Mouse (Mus musculus) embryonic facial prominence, embryonic 13.5 days (tissue): ENCODE data around the gene Fam234b. TPM values are rescaled to one million over a fixed set of nuclear protein-coding genes. Genes with fewer than 3 reads are reported as not detected.

ENCODE experiments used
- ATAC-seq: fragments of 200-750 bp; cut with Nextera tagmentation; 2 replicates; pipeline ENCODE4 v1.8.0; 2017; ENCODE audit warnings: low read depth; ENCODE audit not compliant: insufficient number of reproducible peaks, insufficient read depth, low FRiP score, low TSS enrichment
- H3K27ac ChIP-seq: fragments of 300-500 bp; sonication (generic); 2 replicates; pipeline ENCODE4 v1.5.1; 2015; ENCODE audit warnings: moderate library complexity, mild to moderate bottlenecking, inconsistent platforms
- H3K27me3 ChIP-seq: fragments of 300-500 bp; sonication (generic); 2 replicates; pipeline ENCODE4 v1.6.1; 2015; ENCODE audit warnings: mild to moderate bottlenecking, inconsistent platforms
- H3K36me3 ChIP-seq: fragments of 300-500 bp; sonication (generic); 2 replicates; pipeline ENCODE4 v1.6.1; 2015; ENCODE audit warnings: mild to moderate bottlenecking, inconsistent platforms
- H3K4me1 ChIP-seq: fragments of 300-500 bp; sonication (generic); 2 replicates; pipeline ENCODE4 v1.6.1; 2015; ENCODE audit warnings: inconsistent platforms
- H3K4me2 ChIP-seq: fragments of 300-500 bp; sonication (generic); 2 replicates; pipeline ENCODE4 v1.6.1; 2015; ENCODE audit warnings: moderate library complexity, mild to moderate bottlenecking, inconsistent platforms
- H3K4me3 ChIP-seq: fragments of 300-500 bp; sonication (generic); 2 replicates; pipeline ENCODE4 v1.5.1; 2015; ENCODE audit warnings: mild to moderate bottlenecking, inconsistent platforms
- H3K9ac ChIP-seq: fragments of 300-500 bp; sonication (generic); 2 replicates; pipeline ENCODE4 v1.6.1; 2015; ENCODE audit warnings: mild to moderate bottlenecking, inconsistent platforms
- H3K9me3 ChIP-seq: fragments of 300-500 bp; sonication (generic); 2 replicates; pipeline ENCODE4 v1.6.1; 2016; ENCODE audit warnings: inconsistent platforms
- WGBS: fragments of 180-500 bp; shearing (Covaris S2); methylation state at CpG from one replicate; pipeline ENCODE4 v1.1.7; 2015; ENCODE audit warnings: mixed read lengths; 5-methylcytosine and 5-hydroxymethylcytosine counted together
- polyA plus RNA-seq: library from polyadenylated mRNA; unstranded; fragments of >200 nt; fragmentation: Nextera tagmentation; extraction: Ambion mirVana; gene quantifications from 2 replicates; pipeline ENCODE4 v1.2.1, GENCODE M21; 2015

Fam234b gene
- polyA plus RNA-seq, 1 experiment from 2014 or later, result 23.4 TPM

- 82% methylated on average over 16 of the region's 16 CpGs for WGBS
- Histone ChIP-seq H3K27me3 (no peaks in the 10 kb centered on the region), H3K4me3 (no peak overlapping the region), H3K4me1 (peaks cover 14% of the 10 kb centered on the region), H3K4me2 (no peak overlapping the region), H3K36me3 (no peaks in the 10 kb centered on the region), H3K27ac (no peak overlapping the region), H3K9ac (no peak overlapping the region), H3K9me3 (no peaks in the 10 kb centered on the region)
- no peak for ATAC-seq
These were observed 2.6 kb downstream of the Fam234b start for GRCm38 (mm10) chr6:135200122-135200957.

DNA sequence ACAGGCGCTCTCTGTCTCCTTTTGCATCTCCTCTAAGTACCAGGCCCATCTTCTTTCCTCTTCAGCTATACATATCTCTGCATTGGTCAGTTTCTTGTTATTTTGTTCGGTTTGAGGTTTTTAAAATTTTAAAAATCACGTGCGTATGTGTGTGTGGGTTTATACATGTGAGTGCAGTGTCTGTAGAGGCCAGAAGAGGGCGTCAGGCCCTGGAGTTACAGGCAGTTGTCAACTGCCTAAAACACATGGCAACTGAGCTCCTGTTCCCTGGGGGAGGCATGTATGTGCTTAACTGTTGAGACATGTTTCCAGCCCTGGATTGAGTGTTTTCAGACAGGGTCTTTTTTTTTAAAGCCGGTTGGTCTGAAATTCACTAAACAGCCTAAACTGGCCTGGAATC lies 4.9 kb downstream of the Fam234b start:
- no peaks in the 10 kb centered on the region for H3K36me3 ChIP-seq
- 86% methylated on average over 6 of the region's 6 CpGs for WGBS
- no peaks in the 10 kb centered on the region for H3K27me3 ChIP-seq

DNA sequence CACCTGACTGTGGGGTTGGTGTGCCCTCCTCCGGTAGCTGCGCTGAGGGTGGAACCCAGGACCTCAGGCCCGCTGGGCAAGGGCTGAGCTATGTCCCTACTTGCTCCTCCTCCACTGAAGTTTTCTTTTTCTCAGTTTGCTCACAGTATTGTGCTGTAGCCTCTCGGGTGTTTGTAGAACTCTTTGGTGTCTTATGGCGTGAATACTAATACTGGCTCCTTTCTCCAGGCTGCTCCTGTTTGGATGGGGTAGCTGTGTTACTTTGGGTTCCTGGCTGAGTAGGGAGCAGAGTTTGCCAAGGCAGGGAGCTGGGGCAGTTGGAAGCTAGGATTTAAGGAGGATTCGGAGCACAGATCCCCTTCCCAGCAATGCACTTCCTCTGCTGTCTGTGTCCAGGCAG lies 6.0 kb downstream of the Fam234b start:
- H3K9me3 ChIP-seq, result no peaks in the 10 kb centered on the region
- WGBS, result 61% methylated on average over 6 of the region's 6 CpGs

More for the DNA sequence above, 4.9 kb downstream of the Fam234b start:
- Histone ChIP-seq H3K9ac (no peak overlapping the region), H3K9me3 (no peaks in the 10 kb centered on the region), H3K4me3 (no peak overlapping the region), H3K4me2 (no peak overlapping the region), H3K4me1 (peaks cover 11% of the 10 kb centered on the region), H3K27ac (no peak overlapping the region)
- no peak for ATAC-seq

GRCm38 (mm10) chr6:135204869-135205268 lies 7.1 kb downstream of the Fam234b start:
- ATAC-seq, result no peak
- Histone ChIP-seq H3K36me3 (peaks cover 6% of the 10 kb centered on the region; the same call in 1 of the 2 replicates), H3K4me1 (no peaks in the 10 kb centered on the region), H3K27ac (no peak overlapping the region), H3K4me2 (no peak overlapping the region), H3K4me3 (no peak overlapping the region), H3K27me3 (no peaks in the 10 kb centered on the region), H3K9me3 (no peaks in the 10 kb centered on the region), H3K9ac (no peak overlapping the region)
- 65% methylated on average over 4 of the region's 4 CpGs for WGBS

More for the DNA sequence above, 6.0 kb downstream of the Fam234b start:
- Histone ChIP-seq H3K27me3 (no peaks in the 10 kb centered on the region), H3K27ac (no peak overlapping the region), H3K4me3 (no peak overlapping the region), H3K36me3 (no peaks in the 10 kb centered on the region), H3K9ac (no peak overlapping the region), H3K4me1 (peaks cover 4% of the 10 kb centered on the region; the same call in 1 of the 2 replicates), H3K4me2 (no peak overlapping the region)
- no peak for ATAC-seq

DNA sequence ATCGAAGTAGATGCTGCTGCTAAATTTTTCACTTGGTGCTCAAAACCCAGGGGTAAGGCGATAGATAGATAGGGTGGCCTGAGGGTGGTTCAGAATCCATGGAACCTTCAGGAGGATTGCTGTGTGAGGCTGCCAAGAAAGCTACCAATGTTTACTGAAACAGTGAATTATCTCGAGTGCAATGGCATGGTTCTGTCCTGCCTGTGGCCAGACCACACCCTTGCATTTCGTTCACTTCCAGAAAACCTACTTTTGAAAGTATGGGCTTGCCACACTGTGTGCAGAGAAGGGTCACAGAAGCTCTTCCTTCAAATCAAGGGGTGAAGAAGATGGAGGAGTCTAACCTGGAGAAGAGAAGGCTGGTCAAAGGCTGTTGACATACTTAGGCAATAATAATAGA lies 8.0 kb downstream of the Fam234b start:
- Histone ChIP-seq H3K4me3 (no peak overlapping the region), H3K27ac (no peak overlapping the region), H3K27me3 (no peaks in the 10 kb centered on the region), H3K36me3 (peaks cover 8% of the 10 kb centered on the region; the same call in 1 of the 2 replicates), H3K4me2 (no peak overlapping the region), H3K9me3 (no peaks in the 10 kb centered on the region), H3K9ac (no peak overlapping the region), H3K4me1 (no peaks in the 10 kb centered on the region)
- ATAC-seq, result no peak
- 84% methylated on average over 4 of the region's 4 CpGs for WGBS

DNA sequence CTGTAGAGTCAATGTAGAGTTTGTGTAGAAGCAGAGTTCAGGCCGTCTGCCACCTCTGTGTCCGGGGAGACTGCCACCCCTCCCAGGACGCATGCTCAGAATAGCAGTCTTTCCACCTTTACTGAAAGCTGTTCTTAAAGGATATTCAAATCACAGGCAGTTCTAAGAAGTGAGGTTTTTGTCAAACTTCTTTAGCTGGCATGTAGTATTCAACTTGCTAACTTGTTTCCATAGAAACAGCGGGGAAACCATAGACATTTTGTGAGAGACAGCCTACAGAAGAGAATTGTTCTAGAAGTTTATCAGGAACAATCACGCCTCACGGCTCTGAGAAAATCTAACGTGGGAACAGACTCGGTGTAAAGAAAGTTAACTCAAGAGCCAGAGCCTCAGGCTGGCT lies 9.1 kb downstream of the Fam234b start:
- Histone ChIP-seq H3K9me3 (no peaks in the 10 kb centered on the region), H3K36me3 (peaks cover 11% of the 10 kb centered on the region), H3K4me1 (no peaks in the 10 kb centered on the region), H3K27me3 (no peaks in the 10 kb centered on the region), H3K27ac (no peak overlapping the region), H3K9ac (no peak overlapping the region), H3K4me2 (no peak overlapping the region), H3K4me3 (no peak overlapping the region)
- no peak for ATAC-seq
- 77% methylated on average over 8 of the region's 8 CpGs for whole genome bisulfite sequencing

- Histone ChIP-seq H3K27me3 (no peaks in the 10 kb centered on the region), H3K4me2 (no peak overlapping the region), H3K4me3 (no peak overlapping the region), H3K36me3 (peaks cover 30% of the 10 kb centered on the region), H3K9ac (no peak overlapping the region), H3K27ac (no peak overlapping the region), H3K4me1 (no peaks in the 10 kb centered on the region), H3K9me3 (no peaks in the 10 kb centered on the region)
- WGBS, result 83% methylated on average over 7 of the region's 7 CpGs
- ATAC-seq, result no peak
These were observed 13.4 kb downstream of the Fam234b start for GRCm38 (mm10) chr6:135211169-135211568.

- no peak overlapping the region for H3K9ac ChIP-seq
- peaks cover 41% of the 10 kb centered on the region for H3K36me3 ChIP-seq
- H3K9me3 ChIP-seq, result no peaks in the 10 kb centered on the region
- H3K4me1 ChIP-seq, result no peaks in the 10 kb centered on the region
- no peak overlapping the region for H3K4me2 ChIP-seq
- WGBS, result 87% methylated on average over 2 of the region's 2 CpGs
- H3K27me3 ChIP-seq, result no peaks in the 10 kb centered on the region
- no peak for ATAC-seq
- H3K4me3 ChIP-seq, result no peak overlapping the region
- no peak overlapping the region for H3K27ac ChIP-seq
These were observed 14.9 kb downstream of the Fam234b start for GRCm38 (mm10) chr6:135212666-135213065.

DNA sequence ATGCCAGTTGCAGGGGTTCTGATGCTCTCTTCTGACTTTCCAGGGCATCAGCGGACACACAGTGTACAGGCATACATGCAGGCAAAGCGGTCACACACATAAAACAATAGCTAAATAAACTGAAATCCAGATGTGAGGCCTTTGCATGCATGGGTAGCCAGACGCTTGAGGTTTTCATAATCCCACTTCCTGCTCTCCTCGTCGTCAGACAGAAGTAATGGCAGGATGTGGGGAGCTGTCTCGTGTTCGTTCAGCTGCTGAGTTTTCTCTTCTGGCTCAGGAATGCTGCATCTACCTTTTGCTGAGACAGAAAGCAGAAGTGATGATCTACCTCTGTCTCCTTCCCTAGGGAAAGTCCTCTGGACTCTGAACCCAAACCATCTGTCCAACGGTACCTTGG lies 20.6 kb downstream of the Fam234b start:
- 43% methylated on average over 8 of the region's 8 CpGs for whole genome bisulfite sequencing
- Histone ChIP-seq H3K9ac (peak overlapping the region; percentile 7; the same call in 1 of the 2 replicates), H3K4me1 (peaks cover 15% of the 10 kb centered on the region), H3K9me3 (no peaks in the 10 kb centered on the region), H3K27me3 (no peaks in the 10 kb centered on the region), H3K36me3 (peaks cover 47% of the 10 kb centered on the region), H3K27ac (peak overlapping the region; percentile 48), H3K4me3 (no peak overlapping the region), H3K4me2 (no peak overlapping the region)
- ATAC-seq, result no peak

DNA sequence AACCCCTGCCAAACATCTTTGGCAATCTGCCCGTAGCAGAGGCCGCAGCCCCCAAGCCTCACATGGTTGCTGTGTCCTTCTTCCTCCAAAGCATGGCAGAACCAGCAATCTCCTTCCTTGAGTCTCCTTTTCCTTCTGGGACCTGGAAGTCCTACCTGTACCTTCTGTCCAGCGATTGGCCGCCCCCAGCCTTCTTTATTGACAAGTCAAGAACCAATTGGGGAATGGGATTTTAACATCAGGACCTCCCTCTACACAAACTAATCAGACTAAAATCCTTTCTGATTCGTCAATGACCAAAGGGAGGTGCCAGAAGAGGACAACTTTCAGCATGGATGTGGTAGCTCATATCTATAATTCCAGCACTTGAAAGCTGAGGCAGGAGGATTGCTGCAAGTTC lies 22.1 kb downstream of the Fam234b start:
- 0 out of 2 replicates have a peak, but pooled peaks have one; percentile 11 for ATAC-seq
- no peak overlapping the region for H3K4me3 ChIP-seq
- peaks cover 24% of the 10 kb centered on the region for H3K4me1 ChIP-seq
- H3K27me3 ChIP-seq, result no peaks in the 10 kb centered on the region
- H3K36me3 ChIP-seq, result peaks cover 34% of the 10 kb centered on the region
- no peak overlapping the region; the same call in 1 of the 2 replicates for H3K27ac ChIP-seq
- H3K9me3 ChIP-seq, result no peaks in the 10 kb centered on the region
- no peak overlapping the region for H3K4me2 ChIP-seq
- no peak overlapping the region for H3K9ac ChIP-seq
- WGBS, result 80% methylated on average over 5 of the region's 5 CpGs

DNA sequence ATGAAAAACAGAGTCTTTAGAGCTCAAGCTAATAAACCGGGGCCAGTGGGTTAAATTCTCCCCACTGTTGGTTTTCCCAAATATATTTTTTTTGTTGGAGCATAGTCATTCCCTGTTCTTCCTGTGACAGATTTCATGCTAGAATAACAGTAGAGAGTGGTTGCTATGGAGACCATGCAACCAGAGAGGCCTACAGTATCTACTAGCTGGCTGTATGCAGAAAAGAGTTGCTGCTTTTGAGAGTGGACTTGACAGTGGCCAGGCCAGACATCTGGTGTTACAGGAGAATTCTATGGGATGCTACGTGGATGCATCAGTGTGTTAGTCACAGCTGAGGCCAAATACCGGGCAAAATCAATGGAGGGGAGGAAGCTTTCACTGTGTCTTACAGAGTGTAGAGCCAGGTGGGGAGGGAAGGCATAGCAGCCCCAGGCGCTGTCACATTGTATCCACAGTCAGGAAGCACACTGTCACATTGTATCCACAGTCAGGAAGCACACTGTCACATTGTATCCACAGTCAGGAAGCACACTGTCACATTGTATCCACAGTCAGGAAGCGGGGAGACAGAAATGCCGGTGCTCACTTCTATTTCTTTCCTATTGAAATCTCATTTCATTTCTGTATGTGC lies 26.1 kb downstream of the Fam234b start:
- 48% methylated on average over 6 of the region's 6 CpGs for WGBS
- H3K9me3 ChIP-seq, result no peaks in the 10 kb centered on the region
- peaks cover 13% of the 10 kb centered on the region for H3K4me1 ChIP-seq
- H3K9ac ChIP-seq, result no peak overlapping the region
- no peak overlapping the region for H3K4me2 ChIP-seq
- no peak overlapping the region for H3K4me3 ChIP-seq
- no peak for ATAC-seq
- no peaks in the 10 kb centered on the region for H3K27me3 ChIP-seq
- H3K36me3 ChIP-seq, result peaks cover 42% of the 10 kb centered on the region
- H3K27ac ChIP-seq, result peak overlapping the region; percentile 60

- H3K27ac ChIP-seq, result no peak overlapping the region
- 51% methylated on average over 10 of the region's 10 CpGs for WGBS
- H3K36me3 ChIP-seq, result peaks cover 59% of the 10 kb centered on the region
- no peak overlapping the region for H3K9ac ChIP-seq
- H3K4me1 ChIP-seq, result peaks cover 7% of the 10 kb centered on the region
- H3K4me2 ChIP-seq, result no peak overlapping the region
- H3K27me3 ChIP-seq, result no peaks in the 10 kb centered on the region
- ATAC-seq, result no peak
- H3K9me3 ChIP-seq, result no peaks in the 10 kb centered on the region
- H3K4me3 ChIP-seq, result no peak overlapping the region
These were observed 30.7 kb downstream of the Fam234b start for GRCm38 (mm10) chr6:135228465-135228941.
